Mouse (Mus musculus) adrenal gland, adult (tissue): ENCODE results near the gene Mybl2.

Source experiments
- DNase-seq, 2 experiments: peaks; one replicate each; pipeline ENCODE4 v3.0.0; 2022 to 2023; ENCODE audit warnings: low spot score in 1 of 2; ENCODE audit not compliant: inconsistent age in 2 of 2

The Mybl2 gene

GRCm38 (mm10) chr2:163108385-163108784 is 53.9 kb downstream of the Mybl2 start:
- no peak for DNase-seq

- DNase-seq: no peak
Observed at GRCm38 (mm10) chr2:163110706-163111105, 56.2 kb downstream of the Mybl2 start.

DNA sequence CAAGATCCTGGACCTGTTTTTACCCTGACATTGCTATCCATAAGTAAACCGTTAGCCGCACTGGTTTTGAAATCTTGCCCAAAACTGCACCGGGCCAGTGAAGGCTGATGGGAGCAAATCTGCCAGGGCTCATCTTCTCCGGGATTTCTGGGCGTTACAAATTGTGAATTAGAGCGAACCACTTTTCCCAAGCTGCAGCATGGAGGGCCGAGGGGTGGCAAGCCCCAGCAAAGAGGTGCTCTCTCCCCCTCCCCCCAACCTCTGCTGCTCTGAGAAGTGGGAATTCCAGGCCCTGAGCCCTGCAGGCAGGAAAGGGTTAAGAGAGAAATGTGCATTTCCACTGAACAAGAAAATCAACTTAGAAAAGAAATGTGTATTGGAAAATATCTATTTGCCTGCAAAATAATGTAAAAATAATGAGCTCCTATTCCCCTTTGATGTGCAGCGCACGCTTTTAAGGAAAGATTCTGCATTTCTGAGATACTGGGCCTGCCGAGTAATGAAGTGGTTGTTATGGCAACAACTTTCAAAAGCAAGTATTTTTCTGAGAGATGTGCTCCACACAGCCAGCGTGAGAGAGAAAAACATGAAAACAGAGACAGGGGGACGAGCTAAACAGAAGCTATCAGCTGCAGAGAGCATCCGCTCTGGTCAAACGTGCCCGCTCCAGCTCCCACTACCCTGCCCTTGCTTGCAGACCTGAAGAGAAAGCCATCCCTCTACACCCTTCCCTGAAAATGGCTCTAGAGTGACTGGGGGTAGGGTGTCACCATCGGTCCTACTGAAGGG is 57.1 kb downstream of the Mybl2 start:
- no peak for DNase-seq

DNA sequence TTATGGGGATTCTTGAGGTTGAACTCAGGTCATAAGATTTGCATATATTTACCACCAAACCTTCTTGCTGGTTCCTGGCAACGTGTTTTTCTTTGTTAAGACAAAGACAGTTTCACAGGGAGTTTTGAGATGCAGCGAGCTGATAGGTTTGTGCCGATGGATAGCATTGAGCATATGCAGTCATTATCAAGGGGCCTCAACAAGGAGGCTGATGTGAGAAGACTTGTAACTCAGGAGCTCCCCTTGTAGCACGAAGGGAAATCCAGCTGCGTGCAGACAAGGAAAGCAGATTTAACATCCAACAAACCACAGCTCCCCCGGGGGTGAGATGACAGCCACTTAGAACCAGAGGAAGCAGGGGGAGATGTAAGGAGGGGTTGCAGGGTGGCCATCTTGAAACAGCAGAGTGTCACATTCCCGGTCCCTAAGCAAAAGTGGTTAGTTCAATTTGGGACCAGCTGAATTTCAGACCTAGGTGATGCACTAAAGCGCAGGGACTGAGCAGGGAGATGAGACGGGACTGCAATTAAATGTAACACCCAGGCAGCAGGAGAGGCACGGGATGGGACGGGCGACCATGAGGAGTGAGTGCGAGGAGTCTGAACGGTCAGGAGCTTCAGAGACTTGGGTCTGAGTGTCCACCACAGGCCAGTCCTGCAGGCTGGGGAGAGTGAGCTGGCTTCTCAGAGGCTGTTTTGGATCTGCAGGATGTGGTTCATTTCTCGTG is 66.3 kb downstream of the Mybl2 start:
- no peak for DNase-seq

DNA sequence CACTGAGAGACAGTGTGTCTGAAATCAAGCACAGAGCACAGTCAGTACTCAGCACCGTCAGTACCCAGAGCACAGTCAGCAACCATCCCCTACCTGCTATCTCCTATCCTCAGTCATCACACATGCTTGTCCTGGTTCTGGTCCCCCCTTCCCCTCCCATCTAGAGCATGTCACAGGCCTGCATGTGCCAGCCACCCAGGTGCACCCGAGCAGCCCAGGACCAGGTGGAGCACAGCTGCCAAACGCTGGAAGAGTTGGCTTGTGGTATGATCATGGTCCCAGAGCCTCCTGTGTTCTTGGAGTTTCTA is 66.8 kb downstream of the Mybl2 start:
- DNase-seq: no peak

GRCm38 (mm10) chr2:163122319-163122718 is 67.8 kb downstream of the Mybl2 start:
- peak; percentile 50 to 69 for DNase-seq

DNA sequence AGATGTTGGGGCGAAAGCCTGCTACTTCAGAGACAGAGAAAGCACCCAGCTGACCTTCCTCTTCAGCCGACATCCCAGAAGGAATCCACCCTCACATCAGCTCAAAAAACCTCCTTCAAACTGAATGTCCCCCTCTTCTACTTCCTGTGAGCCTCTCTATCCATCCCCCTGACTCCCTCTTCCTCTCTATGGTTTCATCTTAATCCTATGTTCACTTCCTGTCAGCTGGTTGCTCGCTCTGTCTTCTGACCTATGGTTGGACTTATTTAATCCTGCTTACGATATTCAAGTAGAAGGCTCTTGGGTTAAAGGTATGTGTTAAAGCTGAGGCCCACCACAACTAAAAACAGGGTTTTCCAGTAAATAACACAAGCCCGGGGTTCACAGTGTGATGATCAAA is 69.0 kb downstream of the Mybl2 start:
- no peak for DNase-seq

- DNase-seq: no peak
Observed at GRCm38 (mm10) chr2:163130837-163131236, 76.3 kb downstream of the Mybl2 start.

DNA sequence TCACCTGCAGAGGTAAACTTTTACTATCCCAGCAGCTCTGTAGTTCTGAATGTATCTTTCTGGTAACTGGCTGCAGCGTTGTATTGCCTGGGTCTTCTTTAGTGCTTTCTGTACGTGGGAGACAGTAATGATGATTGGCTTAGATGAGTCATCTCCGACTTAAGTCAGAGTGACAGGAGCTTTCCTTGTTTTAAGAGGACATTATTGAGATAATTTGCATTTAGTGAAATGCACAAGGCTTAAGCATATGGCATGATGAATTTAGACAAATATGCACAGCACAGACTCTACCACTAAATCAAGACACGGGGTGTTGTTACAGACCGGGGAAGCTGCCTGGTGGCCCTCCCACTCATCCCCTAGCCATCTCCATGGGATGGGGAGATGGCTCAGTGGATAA is 77.8 kb downstream of the Mybl2 start:
- DNase-seq: no peak
